Mouse (Mus musculus) limb, embryonic 14.5 days (tissue): ENCODE data around the gene Sardh. TPM values are rescaled to one million over a fixed set of nuclear protein-coding genes. Genes with fewer than 3 reads are reported as not detected.

Experiments
- ATAC-seq: fragments of 200-750 bp; cut with Nextera tagmentation; 2 replicates; pipeline ENCODE4 v1.8.0; 2017; ENCODE audit warnings: low read depth, moderate number of reproducible peaks, moderate TSS enrichment; ENCODE audit not compliant: low FRiP score
- DNase-seq: peaks from one replicate; pipeline ENCODE4 v3.0.0-alpha.2; 2015; ENCODE audit warnings: low spot score
- H3K27ac ChIP-seq: fragments of 300-500 bp; sonication (generic); replicated peaks from 2 replicates; pipeline ENCODE4 v1.5.1; 2014; ENCODE audit warnings: low read depth, mild to moderate bottlenecking, low read length, moderate library complexity, mixed read lengths
- H3K27me3 ChIP-seq: fragments of 300-500 bp; sonication (generic); 2 replicates; pipeline ENCODE4 v1.6.1; 2014; ENCODE audit warnings: low read length, mixed read lengths; ENCODE audit not compliant: control insufficient read depth, insufficient read depth
- H3K36me3 ChIP-seq: fragments of 300-500 bp; sonication (generic); 2 replicates; pipeline ENCODE4 v1.6.1; 2014; ENCODE audit warnings: mild to moderate bottlenecking, low read length, moderate library complexity, mixed read lengths; ENCODE audit not compliant: control insufficient read depth, insufficient read depth
- H3K4me1 ChIP-seq: fragments of 300-500 bp; sonication (generic); 2 replicates; pipeline ENCODE4 v1.6.1; 2014; ENCODE audit warnings: antibody characterized with exemption, low read length, mixed read lengths; ENCODE audit not compliant: control insufficient read depth, insufficient read depth
- H3K4me2 ChIP-seq: fragments of 300-500 bp; sonication (generic); replicated peaks from 2 replicates; pipeline ENCODE4 v1.6.1; 2014; ENCODE audit warnings: low read depth, mild to moderate bottlenecking, low read length, moderate library complexity; ENCODE audit not compliant: severe bottlenecking
- H3K4me3 ChIP-seq: fragments of 300-500 bp; sonication (generic); replicated peaks from 2 replicates; pipeline ENCODE4 v1.5.1; 2014; ENCODE audit warnings: low read length
- H3K9ac ChIP-seq: fragments of 300-500 bp; sonication (generic); 2 replicates; pipeline ENCODE4 v1.6.1; 2014; ENCODE audit warnings: mild to moderate bottlenecking, low read depth, low read length, moderate library complexity; ENCODE audit not compliant: severe bottlenecking
- H3K9me3 ChIP-seq: fragments of 300-500 bp; sonication (generic); 2 replicates; pipeline ENCODE4 v1.6.1; 2016; ENCODE audit warnings: low read length; ENCODE audit not compliant: control insufficient read depth
- POLR2A ChIP-seq: fragments of 200-500 bp; IDR thresholded peaks from 2 replicates; pipeline ENCODE4 v1.8.0; 2012; ENCODE audit warnings: inconsistent platforms, mild to moderate bottlenecking, moderate library complexity, borderline replicate concordance; ENCODE audit not compliant: insufficient read depth, insufficient read length; ENCODE audit errors: extremely low read depth
- WGBS: fragments of 180-500 bp; shearing (Covaris S2); extraction: QIAGEN DNeasy Blood & Tissue Kit; methylation state at CpG from one replicate; pipeline ENCODE4 v1.1.7; 2014; 5-methylcytosine and 5-hydroxymethylcytosine counted together
- polyA plus RNA-seq, 2 experiments: library from polyadenylated mRNA; depleted of rRNA in 1 of 2; stranded (reverse) in 1 of 2; unstranded in 1 of 2; fragments of >200 nt; fragmentation: Nextera tagmentation in 1 of 2; extraction: Ambion mirVana in 1 of 2; gene quantifications; 2 replicates each; pipeline versions ENCODE4 v1.2.1 to v1.2.3; 2012 to 2014

Gene Sardh
- polyA plus RNA-seq, 2 experiments, result 8.7 to 10.9 TPM

GRCm38 (mm10) chr2:27223012-27223421 lies 25.1 kb downstream of the Sardh start:
- Histone ChIP-seq H3K4me3 (no peak overlapping the region), H3K36me3 (no peaks in the 10 kb centered on the region; the same call in 1 of the 2 replicates), H3K27ac (no peak overlapping the region), H3K27me3 (no peaks in the 10 kb centered on the region), H3K9ac (no peak overlapping the region), H3K9me3 (no peaks in the 10 kb centered on the region), H3K4me1 (no peaks in the 10 kb centered on the region), H3K4me2 (no peak overlapping the region)
- DNase-seq, result no peak
- WGBS, result 84% methylated on average over 7 of the region's 7 CpGs
- no peak for ATAC-seq
- TF ChIP-seq POLR2A, result no peak

DNA sequence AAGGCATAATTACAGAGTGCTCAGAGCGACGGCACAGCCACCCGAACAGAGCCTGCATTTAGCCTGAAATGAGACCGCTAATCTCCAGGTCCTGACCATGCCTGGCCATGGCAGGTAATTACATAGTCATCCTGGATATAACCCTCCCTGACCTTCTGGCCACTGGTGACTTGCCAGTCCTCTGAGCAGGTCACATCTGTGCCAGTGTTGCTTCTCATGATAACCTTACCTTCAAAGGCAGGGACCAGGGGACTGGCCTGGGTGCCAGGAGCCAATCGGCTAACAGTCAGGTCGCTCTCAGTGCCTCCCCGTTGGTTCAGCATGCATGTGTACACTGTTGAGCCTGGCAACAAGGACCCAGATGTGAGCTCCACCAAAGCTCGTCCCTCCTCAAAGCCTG lies 29.6 kb downstream of the Sardh start:
- Histone ChIP-seq H3K36me3 (no peaks in the 10 kb centered on the region), H3K9me3 (no peaks in the 10 kb centered on the region), H3K27ac (no peak overlapping the region), H3K4me1 (no peaks in the 10 kb centered on the region), H3K9ac (no peak overlapping the region), H3K27me3 (no peaks in the 10 kb centered on the region), H3K4me3 (no peak overlapping the region), H3K4me2 (no peak overlapping the region)
- DNase-seq (no peak), ATAC-seq (no peak)
- no peak for TF ChIP-seq POLR2A
- 74% methylated on average over 8 of the region's 8 CpGs for WGBS

DNA sequence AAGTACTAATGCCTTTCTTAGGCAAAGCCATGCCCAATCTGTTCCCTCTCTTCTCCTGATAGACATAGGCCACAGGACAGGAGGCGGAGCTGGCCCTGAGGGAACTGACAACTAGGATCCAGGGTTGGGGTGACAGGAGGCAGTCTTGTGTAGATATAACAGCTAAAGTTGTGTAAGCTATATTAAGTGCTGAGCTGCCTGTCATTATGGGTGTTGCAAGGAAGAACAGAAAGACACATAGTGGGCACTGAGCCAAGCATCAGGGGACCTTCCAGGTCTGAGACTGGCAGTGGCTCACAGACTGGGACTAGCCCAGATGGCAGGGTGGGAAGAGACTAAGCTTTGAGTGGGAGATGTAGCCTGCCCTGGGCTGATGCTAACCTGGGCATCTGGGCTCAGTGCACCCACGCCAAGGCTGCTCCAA lies 30.0 kb downstream of the Sardh start:
- H3K9ac ChIP-seq, result no peak overlapping the region
- no peaks in the 10 kb centered on the region for H3K27me3 ChIP-seq
- no peaks in the 10 kb centered on the region for H3K4me1 ChIP-seq
- WGBS, result 65% methylated on average over 2 of the region's 2 CpGs
- no peak overlapping the region for H3K4me2 ChIP-seq
- ATAC-seq (no peak), DNase-seq (no peak)
- H3K36me3 ChIP-seq, result no peaks in the 10 kb centered on the region
- no peaks in the 10 kb centered on the region for H3K9me3 ChIP-seq
- H3K27ac ChIP-seq, result no peak overlapping the region
- TF ChIP-seq POLR2A, result no peak
- H3K4me3 ChIP-seq, result no peak overlapping the region

DNA sequence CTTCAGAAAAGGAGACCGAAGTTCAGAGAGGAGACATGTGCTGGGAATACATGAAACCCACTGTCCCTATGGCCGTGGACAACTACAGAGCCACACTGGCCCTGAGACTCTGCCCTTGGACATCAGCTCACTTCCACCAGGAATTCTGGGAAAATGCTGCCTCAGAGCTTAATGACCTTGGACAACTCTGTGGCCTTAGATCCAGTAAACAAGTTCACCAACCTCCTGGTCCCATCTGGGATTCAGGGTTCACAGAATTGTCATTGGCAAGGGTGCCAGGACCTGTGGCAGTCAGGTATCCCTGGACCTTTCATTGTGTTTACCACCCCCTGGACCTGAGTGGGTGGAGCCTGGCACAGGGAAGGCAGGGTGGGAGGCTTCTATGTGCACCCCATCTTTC lies 32.6 kb downstream of the Sardh start:
- Histone ChIP-seq H3K36me3 (no peaks in the 10 kb centered on the region), H3K4me3 (no peak overlapping the region), H3K27ac (no peak overlapping the region), H3K9ac (no peak overlapping the region), H3K4me2 (no peak overlapping the region), H3K4me1 (no peaks in the 10 kb centered on the region), H3K27me3 (no peaks in the 10 kb centered on the region), H3K9me3 (no peaks in the 10 kb centered on the region)
- TF ChIP-seq POLR2A, result no peak
- ATAC-seq (no peak), DNase-seq (no peak)
- 73% methylated on average over 2 of the region's 2 CpGs for WGBS

GRCm38 (mm10) chr2:27211966-27212893 lies 35.9 kb downstream of the Sardh start:
- H3K4me3 ChIP-seq, result no peak overlapping the region
- TF ChIP-seq POLR2A, result no peak
- no peak for DNase-seq
- H3K36me3 ChIP-seq, result no peaks in the 10 kb centered on the region
- ATAC-seq, result no peak
- no peak overlapping the region for H3K27ac ChIP-seq
- no peak overlapping the region for H3K9ac ChIP-seq
- no peaks in the 10 kb centered on the region for H3K9me3 ChIP-seq
- H3K4me1 ChIP-seq, result peaks cover 18% of the 10 kb centered on the region
- H3K27me3 ChIP-seq, result no peaks in the 10 kb centered on the region
- no peak overlapping the region for H3K4me2 ChIP-seq
- WGBS, result 68% methylated on average over 8 of the region's 8 CpGs
